Mouse (Mus musculus) liver, postnatal 0 days (tissue): ENCODE measurements around the gene Gm17622.

ENCODE experiments used
- CTCF ChIP-seq: sonication (generic); IDR thresholded peaks from 2 replicates; pipeline ENCODE4 v1.5.1; 2016; ENCODE audit warnings: antibody characterized with exemption, low read depth
- EP300 ChIP-seq: IDR thresholded peaks from 2 replicates; pipeline ENCODE4 v1.6.1; 2016; ENCODE audit warnings: antibody characterized with exemption, low read depth, mild to moderate bottlenecking

DNA sequence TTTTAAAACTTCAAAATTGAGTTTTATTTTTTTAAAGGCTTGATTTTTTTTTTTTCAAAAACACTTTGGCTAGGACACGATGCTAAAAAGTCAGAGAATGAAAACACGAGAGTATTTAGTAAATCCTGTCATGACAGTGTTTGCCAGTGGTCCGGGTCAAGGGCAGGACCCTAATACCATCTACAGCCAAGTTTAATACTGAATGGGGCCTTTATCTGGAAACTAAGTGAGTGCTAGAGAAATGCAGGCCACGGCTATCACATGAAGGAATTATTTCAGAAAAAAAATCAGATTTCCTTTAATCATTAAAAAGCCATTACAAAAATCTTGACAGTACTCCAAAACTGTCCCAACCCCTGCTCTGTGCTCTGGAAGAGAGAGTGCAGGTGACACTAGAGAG, 15.1 kb downstream of the Gm17622 start:
- no peak for TF ChIP-seq EP300
- no peak for TF ChIP-seq CTCF
